Mouse (Mus musculus) neural tube, embryonic 15.5 days (tissue): ENCODE data around the gene Olfr1472. TPM values are rescaled to one million over a fixed set of nuclear protein-coding genes. Genes with fewer than 3 reads are reported as not detected.
"Not testable (repeated sequence)": the region's sequence is repeated elsewhere in the genome, so short reads cannot be mapped to it uniquely, and the experiment has no call there.

Source experiments
- ATAC-seq: fragments of 200-750 bp; cut with Nextera tagmentation; 2 replicates; pipeline ENCODE4 v1.8.0; 2017; ENCODE audit warnings: mild to moderate bottlenecking, moderate TSS enrichment, moderate library complexity; ENCODE audit not compliant: low FRiP score
- H3K27ac ChIP-seq: fragments of 300-500 bp; sonication (generic); replicated peaks from 2 replicates; pipeline ENCODE4 v1.5.1; 2015; ENCODE audit warnings: mild to moderate bottlenecking, inconsistent platforms
- H3K27me3 ChIP-seq: fragments of 300-500 bp; sonication (generic); replicated peaks from 2 replicates; pipeline ENCODE4 v1.6.1; 2015; ENCODE audit warnings: inconsistent platforms
- H3K36me3 ChIP-seq: fragments of 300-500 bp; sonication (generic); 2 replicates; pipeline ENCODE4 v1.6.1; 2015; ENCODE audit warnings: inconsistent platforms
- H3K4me1 ChIP-seq: fragments of 300-500 bp; sonication (generic); 2 replicates; pipeline ENCODE4 v1.6.1; 2015; ENCODE audit warnings: inconsistent platforms
- H3K4me2 ChIP-seq: fragments of 300-500 bp; sonication (generic); 2 replicates; pipeline ENCODE4 v1.6.1; 2015; ENCODE audit warnings: inconsistent platforms, mild to moderate bottlenecking, moderate library complexity
- H3K4me3 ChIP-seq: fragments of 300-500 bp; sonication (generic); replicated peaks from 2 replicates; pipeline ENCODE4 v1.5.1; 2015; ENCODE audit warnings: mild to moderate bottlenecking, inconsistent platforms
- H3K9ac ChIP-seq: fragments of 300-500 bp; sonication (generic); replicated peaks from 2 replicates; pipeline ENCODE4 v1.6.1; 2015; ENCODE audit warnings: mild to moderate bottlenecking, inconsistent platforms
- H3K9me3 ChIP-seq: fragments of 300-500 bp; sonication (generic); replicated peaks from 2 replicates; pipeline ENCODE4 v1.6.1; 2016; ENCODE audit warnings: inconsistent platforms
- WGBS: fragments of 180-500 bp; shearing (Covaris S2); methylation state at CpG from one replicate; pipeline ENCODE4 v1.1.7; 2015; ENCODE audit warnings: mixed read lengths; 5-methylcytosine and 5-hydroxymethylcytosine counted together
- polyA plus RNA-seq: library from polyadenylated mRNA; unstranded; fragments of >200 nt; fragmentation: Nextera tagmentation; extraction: Ambion mirVana; gene quantifications from 2 replicates; pipeline ENCODE4 v1.2.1, GENCODE M21; 2015

Gene Olfr1472
- polyA plus RNA-seq: not detected in 2 replicates

- H3K4me3 ChIP-seq: no peak within 1 kb of the TSS
- WGBS: 91% methylated on average over 1 of the region's 1 CpGs
- ATAC-seq: no peak
Observed at GRCm38 (mm10) chr19:13455986-13456385, at the start of gene Olfr1472. Gene Olfr1472, minus strand, starts transcription at chr19:13456086.

DNA sequence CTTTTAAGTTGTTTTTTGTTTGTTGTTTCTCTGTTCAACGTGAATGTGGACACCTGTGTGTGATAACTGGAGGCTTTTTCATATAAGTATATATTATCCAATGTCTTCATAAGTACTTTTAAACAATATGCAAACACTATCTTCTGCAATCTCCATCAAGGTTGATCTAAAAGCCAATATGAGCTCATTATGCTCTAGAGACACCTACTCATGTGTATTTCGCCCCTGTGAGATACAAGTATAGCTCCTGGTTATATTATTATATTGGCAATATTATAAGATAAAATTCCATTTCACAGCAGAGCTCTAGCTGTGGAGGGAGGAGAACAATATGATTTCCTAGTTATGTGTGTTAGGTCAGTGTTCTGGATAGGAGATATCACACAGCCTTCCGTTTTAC is 44.4 kb upstream of the Olfr1472 start, which contains the start of gene Olfr1477:
Olfr1477 (plus strand) TSS at position 301 of the 400 bp plus-strand sequence.
- 80% methylated on average over 3 of the region's 3 CpGs for WGBS
- no peak within 1 kb of the TSS for H3K4me3 ChIP-seq
- no peaks in the 10 kb centered on the region for H3K36me3 ChIP-seq
- no peaks in the 10 kb centered on the region for H3K4me1 ChIP-seq
- no peak for ATAC-seq
- H3K9ac ChIP-seq: no peak within 1 kb of the TSS
- H3K4me2 ChIP-seq: no peak within 1 kb of the TSS
- H3K27ac ChIP-seq: no peak within 1 kb of the TSS
- no peaks in the 10 kb centered on the region for H3K27me3 ChIP-seq
- peaks cover 6% of the 10 kb centered on the region; the same call in 1 of the 2 replicates for H3K9me3 ChIP-seq

More at GRCm38 (mm10) chr19:13455986-13456385, at the start of gene Olfr1472:
- Histone ChIP-seq H3K4me2 (no peak within 1 kb of the TSS), H3K27me3 (no peaks in the 10 kb centered on the region), H3K4me1 (no peaks in the 10 kb centered on the region), H3K27ac (no peak within 1 kb of the TSS), H3K36me3 (no peaks in the 10 kb centered on the region), H3K9me3 (peaks cover 9% of the 10 kb centered on the region), H3K9ac (no peak within 1 kb of the TSS)

- Histone ChIP-seq H3K4me1 (no peaks in the 10 kb centered on the region), H3K27me3 (no peaks in the 10 kb centered on the region), H3K9me3 (no peaks in the 10 kb centered on the region), H3K4me3 (no peak within 1 kb of the TSS), H3K4me2 (no peak within 1 kb of the TSS), H3K9ac (no peak within 1 kb of the TSS), H3K36me3 (no peaks in the 10 kb centered on the region), H3K27ac (no peak within 1 kb of the TSS)
- no peak for ATAC-seq
Observed at GRCm38 (mm10) chr19:13480096-13480495, 24.2 kb upstream of the Olfr1472 start, which contains the start of gene Olfr1475. Gene Olfr1475, minus strand, starts transcription at chr19:13480196.

- not testable (repeated sequence) for H3K9me3 ChIP-seq, H3K36me3 ChIP-seq, H3K4me2 ChIP-seq, H3K4me1 ChIP-seq, H3K4me3 ChIP-seq, H3K27ac ChIP-seq, H3K27me3 ChIP-seq, ATAC-seq, H3K9ac ChIP-seq
- 85% methylated on average over 4 of the region's 4 CpGs for WGBS
Observed at GRCm38 (mm10) chr19:13469265-13469664, 13.4 kb upstream of the Olfr1472 start, which contains the start of gene Olfr1474. Gene Olfr1474, plus strand, starts transcription at chr19:13469565.

- ATAC-seq, H3K27me3 ChIP-seq, H3K4me2 ChIP-seq, H3K27ac ChIP-seq, H3K9ac ChIP-seq, H3K9me3 ChIP-seq, H3K36me3 ChIP-seq, H3K4me1 ChIP-seq, H3K4me3 ChIP-seq: not testable (repeated sequence)
- 74% methylated on average over 2 of the region's 2 CpGs for WGBS
Observed at GRCm38 (mm10) chr19:13443109-13443508, 12.8 kb downstream of the Olfr1472 start, which contains the start of gene Olfr1471. Gene Olfr1471, plus strand, starts transcription at chr19:13443409.

- WGBS: 80% methylated on average over 2 of the region's 2 CpGs
- H3K9me3 ChIP-seq: peaks cover 15% of the 10 kb centered on the region; the same call in 1 of the 2 replicates
- H3K36me3 ChIP-seq: no peaks in the 10 kb centered on the region
- no peak within 1 kb of the TSS for H3K9ac ChIP-seq
- H3K27ac ChIP-seq: no peak within 1 kb of the TSS
- no peaks in the 10 kb centered on the region for H3K4me1 ChIP-seq
- H3K4me2 ChIP-seq: no peak within 1 kb of the TSS
- H3K4me3 ChIP-seq: no peak within 1 kb of the TSS
- no peaks in the 10 kb centered on the region for H3K27me3 ChIP-seq
- ATAC-seq: no peak
Observed at GRCm38 (mm10) chr19:13407549-13407948, 48.3 kb downstream of the Olfr1472 start, which contains the start of gene Olfr1469. Gene Olfr1469, plus strand, starts transcription at chr19:13407849.

Other genes starting within 250 kb of the Olfr1472 start
- gene Olfr1463, start 224.8 kb downstream of the Olfr1472 start, polyA plus RNA-seq: not detected in 2 replicates
- gene Olfr1465, start 140.5 kb downstream of the Olfr1472 start, polyA plus RNA-seq: not detected in 2 replicates
- not detected in 2 replicates for gene Olfr1466, start 117.2 kb downstream of the Olfr1472 start, polyA plus RNA-seq
- gene Olfr1467, start 93.8 kb downstream of the Olfr1472 start, polyA plus RNA-seq: not detected in 2 replicates
- gene Olfr1469, start 48.2 kb downstream of the Olfr1472 start, polyA plus RNA-seq: not detected in 2 replicates
- gene Olfr1471, start 12.7 kb downstream of the Olfr1472 start, polyA plus RNA-seq: not detected in 2 replicates
- not detected in 2 replicates for gene Olfr1474, start 13.5 kb upstream of the Olfr1472 start, polyA plus RNA-seq
- not detected in 2 replicates for gene Olfr1475, start 24.1 kb upstream of the Olfr1472 start, polyA plus RNA-seq
- gene Olfr1477, start 44.5 kb upstream of the Olfr1472 start, polyA plus RNA-seq: not detected in 2 replicates
- not detected in 2 replicates for gene Olfr1480, start 71.8 kb upstream of the Olfr1472 start, polyA plus RNA-seq
- gene Olfr1484, start 127.4 kb upstream of the Olfr1472 start, polyA plus RNA-seq: not detected in 2 replicates
- gene Olfr1487, start 161.3 kb upstream of the Olfr1472 start, polyA plus RNA-seq: not detected in 2 replicates
- gene Olfr1489, start 175.5 kb upstream of the Olfr1472 start, polyA plus RNA-seq: not detected in 2 replicates
- gene Olfr1490, start 195.0 kb upstream of the Olfr1472 start, polyA plus RNA-seq: not detected in 2 replicates
- gene Olfr1491, start 241.2 kb upstream of the Olfr1472 start, polyA plus RNA-seq: not detected in 2 replicates